Mouse (Mus musculus): ENCODE measurements around the gene Anks1b.

DNA sequence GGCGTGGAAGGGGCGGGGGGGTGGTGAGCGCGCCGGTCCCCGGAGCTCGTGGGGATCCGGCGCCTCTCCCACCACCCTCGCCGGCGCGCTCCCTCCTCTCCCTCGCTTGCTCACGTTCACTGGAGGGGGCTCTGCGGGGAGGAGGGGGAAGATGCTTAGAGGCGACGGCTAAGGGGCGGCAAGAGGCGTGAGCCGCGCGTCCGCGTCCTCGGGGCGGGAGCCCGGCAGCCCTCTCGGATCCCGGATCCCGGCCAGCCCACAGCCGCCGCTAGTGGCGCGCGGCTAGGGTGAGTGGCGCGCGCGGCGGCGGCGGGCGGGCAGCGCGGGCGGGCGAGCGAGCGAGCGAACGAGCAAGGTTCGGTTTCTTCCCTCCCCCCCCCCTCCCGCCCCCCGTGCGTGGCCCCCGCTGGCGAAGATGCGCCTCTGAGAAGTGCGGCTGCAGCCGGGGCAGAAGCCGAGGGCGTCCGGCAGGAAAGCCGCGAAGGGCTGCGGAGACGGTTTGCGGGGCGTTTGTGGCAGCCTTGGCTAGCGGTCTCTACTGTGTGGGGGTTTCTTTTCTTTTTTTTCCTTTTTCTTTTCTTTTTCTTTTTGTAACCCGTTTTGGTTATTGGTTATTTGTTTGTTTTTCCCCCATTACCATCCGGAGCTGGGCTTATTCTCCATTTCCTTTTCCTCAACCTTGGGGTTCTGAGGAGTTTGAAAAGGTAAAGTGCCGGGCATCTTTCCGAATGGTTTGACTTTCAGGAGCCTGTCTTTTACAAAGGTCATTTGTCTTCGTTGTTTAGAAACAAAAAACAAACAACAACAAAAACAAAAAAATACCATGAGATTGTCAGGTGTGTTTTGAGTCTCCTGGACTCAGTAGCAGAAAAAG, 956.3 kb downstream of the Anks1b start:
- no peak for TF ChIP-seq CTCF (IDR thresholded peaks at IDR 0.05)
- no peak for TF ChIP-seq EP300 (IDR thresholded peaks at IDR 0.05)

Data from lung, postnatal 0 days (tissue).